Mouse (Mus musculus) midbrain, postnatal 0 days (tissue): ENCODE results near the gene Ctdspl. TPM values are rescaled to one million over a fixed set of nuclear protein-coding genes. Genes with fewer than 3 reads are reported as not detected.

ENCODE experiments used
- ATAC-seq: fragments of 200-750 bp; cut with Nextera tagmentation; 2 replicates; pipeline ENCODE4 v1.8.0; 2017; ENCODE audit warnings: moderate number of reproducible peaks, mild to moderate bottlenecking, moderate TSS enrichment, moderate library complexity; ENCODE audit not compliant: low FRiP score
- DNase-seq: peaks from one replicate; pipeline ENCODE4 v3.0.0-alpha.2; 2015; ENCODE audit warnings: low spot score
- H3K27ac ChIP-seq: fragments of 300-500 bp; sonication (generic); 2 replicates; pipeline ENCODE4 v1.5.1; 2014; ENCODE audit warnings: low read depth, mild to moderate bottlenecking, low read length, mixed read lengths
- H3K27me3 ChIP-seq: fragments of 300-500 bp; sonication (generic); 2 replicates; pipeline ENCODE4 v1.6.1; 2014; ENCODE audit warnings: low read length, control low read depth, mixed read lengths; ENCODE audit not compliant: insufficient read depth
- H3K36me3 ChIP-seq: fragments of 300-500 bp; sonication (generic); 2 replicates; pipeline ENCODE4 v1.6.1; 2014; ENCODE audit warnings: low read length, control low read depth, mixed read lengths; ENCODE audit not compliant: insufficient read depth
- H3K4me1 ChIP-seq: fragments of 300-500 bp; sonication (generic); 2 replicates; pipeline ENCODE4 v1.6.1; 2014; ENCODE audit warnings: mild to moderate bottlenecking, control low read depth, antibody characterized with exemption, low read length, mixed read lengths; ENCODE audit not compliant: insufficient read depth
- H3K4me2 ChIP-seq: fragments of 300-500 bp; sonication (generic); 2 replicates; pipeline ENCODE4 v1.6.1; 2014; ENCODE audit warnings: low read depth, mild to moderate bottlenecking, low read length, mixed read lengths; ENCODE audit not compliant: poor library complexity, severe bottlenecking
- H3K4me3 ChIP-seq: fragments of 300-500 bp; sonication (generic); 2 replicates; pipeline ENCODE4 v1.5.1; 2014; ENCODE audit warnings: low read depth, mild to moderate bottlenecking, low read length, moderate library complexity
- H3K9ac ChIP-seq: fragments of 300-500 bp; sonication (generic); replicated peaks from 2 replicates; pipeline ENCODE4 v1.6.1; 2014; ENCODE audit warnings: mild to moderate bottlenecking, low read length, moderate library complexity, mixed read lengths; ENCODE audit not compliant: poor library complexity, severe bottlenecking
- H3K9me3 ChIP-seq: fragments of 300-500 bp; sonication (generic); 2 replicates; pipeline ENCODE4 v1.6.1; 2016; ENCODE audit warnings: low read length, control low read depth
- CTCF ChIP-seq: IDR thresholded peaks from 2 replicates; pipeline ENCODE4 v1.5.1; 2016; ENCODE audit warnings: antibody characterized with exemption, mild to moderate bottlenecking
- WGBS: fragments of 180-500 bp; shearing (Covaris S2); extraction: QIAGEN DNeasy Blood & Tissue Kit; methylation state at CpG from one replicate; pipeline ENCODE4 v1.1.7; 2014; 5-methylcytosine and 5-hydroxymethylcytosine counted together
- polyA plus RNA-seq: library from polyadenylated mRNA; unstranded; fragments of >200 nt; fragmentation: Nextera tagmentation; extraction: Ambion mirVana; gene quantifications from 2 replicates; pipeline ENCODE4 v1.2.1, GENCODE M21; 2015
- total RNA-seq: library from RNA; depleted of rRNA; stranded (reverse); fragments of >200 nt; gene quantifications from 2 replicates; pipeline ENCODE4 v1.2.3, GENCODE M21; 2014

Gene Ctdspl
- total and polyA plus RNA-seq, 2 experiments from 2014 or later, result 7.1 to 11.9 TPM

GRCm38 (mm10) chr9:118995539-118995938 is 69.3 kb downstream of the Ctdspl start:
- Histone ChIP-seq H3K27ac (no peak overlapping the region), H3K9ac (no peak overlapping the region), H3K9me3 (no peaks in the 10 kb centered on the region), H3K4me1 (no peaks in the 10 kb centered on the region), H3K36me3 (no peaks in the 10 kb centered on the region), H3K4me3 (no peak overlapping the region), H3K27me3 (no peaks in the 10 kb centered on the region), H3K4me2 (no peak overlapping the region)
- no peak for ATAC-seq
- WGBS, result 88% methylated on average over 6 of the region's 6 CpGs
- no peak for TF ChIP-seq CTCF
- DNase-seq, result no peak

GRCm38 (mm10) chr9:118997241-118997640 is 71.0 kb downstream of the Ctdspl start:
- no peak for DNase-seq
- Histone ChIP-seq H3K4me3 (no peak overlapping the region), H3K27ac (no peak overlapping the region), H3K4me2 (no peak overlapping the region), H3K9ac (no peak overlapping the region), H3K27me3 (no peaks in the 10 kb centered on the region), H3K9me3 (no peaks in the 10 kb centered on the region), H3K4me1 (no peaks in the 10 kb centered on the region), H3K36me3 (no peaks in the 10 kb centered on the region)
- TF ChIP-seq CTCF, result no peak
- 89% methylated on average over 6 of the region's 6 CpGs for WGBS
- ATAC-seq, result no peak

GRCm38 (mm10) chr9:119000196-119000595 is 73.9 kb downstream of the Ctdspl start:
- H3K4me1 ChIP-seq, result no peaks in the 10 kb centered on the region
- no peak overlapping the region for H3K27ac ChIP-seq
- 78% methylated on average over 6 of the region's 6 CpGs for WGBS
- no peaks in the 10 kb centered on the region for H3K9me3 ChIP-seq
- ATAC-seq (no peak), DNase-seq (no peak)
- no peak overlapping the region for H3K9ac ChIP-seq
- H3K4me3 ChIP-seq, result no peak overlapping the region
- H3K27me3 ChIP-seq, result no peaks in the 10 kb centered on the region
- no peaks in the 10 kb centered on the region for H3K36me3 ChIP-seq
- H3K4me2 ChIP-seq, result no peak overlapping the region
- TF ChIP-seq CTCF, result no peak

- H3K27me3 ChIP-seq, result no peaks in the 10 kb centered on the region
- no peaks in the 10 kb centered on the region for H3K9me3 ChIP-seq
- no peaks in the 10 kb centered on the region for H3K4me1 ChIP-seq
- WGBS, result 90% methylated on average over 17 of the region's 17 CpGs
- no peak for TF ChIP-seq CTCF
- no peaks in the 10 kb centered on the region for H3K36me3 ChIP-seq
- DNase-seq, result no peak
- H3K27ac ChIP-seq, result no peak overlapping the region
- no peak overlapping the region for H3K9ac ChIP-seq
- no peak overlapping the region for H3K4me3 ChIP-seq
- no peak for ATAC-seq
- H3K4me2 ChIP-seq, result no peak overlapping the region
These were observed 76.0 kb downstream of the Ctdspl start for GRCm38 (mm10) chr9:119002267-119002666.

GRCm38 (mm10) chr9:119003990-119004702 is 77.9 kb downstream of the Ctdspl start:
- Histone ChIP-seq H3K4me2 (no peak overlapping the region), H3K4me1 (no peaks in the 10 kb centered on the region), H3K9ac (no peak overlapping the region), H3K4me3 (no peak overlapping the region), H3K27me3 (no peaks in the 10 kb centered on the region), H3K9me3 (no peaks in the 10 kb centered on the region), H3K27ac (no peak overlapping the region), H3K36me3 (no peaks in the 10 kb centered on the region)
- WGBS, result 92% methylated on average over 23 of the region's 23 CpGs
- TF ChIP-seq CTCF, result no peak
- DNase-seq (no peak), ATAC-seq (no peak)

GRCm38 (mm10) chr9:119004703-119005076 is 78.4 kb downstream of the Ctdspl start:
- WGBS, result 92% methylated on average over 16 of the region's 16 CpGs
- no peak overlapping the region for H3K4me2 ChIP-seq
- H3K36me3 ChIP-seq, result no peaks in the 10 kb centered on the region
- no peak for TF ChIP-seq CTCF
- no peak overlapping the region for H3K4me3 ChIP-seq
- ATAC-seq (no peak), DNase-seq (no peak)
- no peaks in the 10 kb centered on the region for H3K27me3 ChIP-seq
- no peak overlapping the region for H3K27ac ChIP-seq
- H3K4me1 ChIP-seq, result no peaks in the 10 kb centered on the region
- no peaks in the 10 kb centered on the region for H3K9me3 ChIP-seq
- no peak overlapping the region for H3K9ac ChIP-seq
